In genomic region chr7:78440476-78440875, GRCm38 (mm10) we compare ENCODE assay signal across 25 mouse cellular contexts.
"Had no signal": no experiment of that assay in that cellular context is flagged by ENCODE, and none has a peak within 500 bp of the region (broad histone marks: within the 10 kb centered on the region; RNA-seq: fewer than 3 reads in every experiment).

No protein-coding gene starts in this region.

- ATAC-seq: inflammation-experienced regulatory T-cells, adult 6 months; intestine, embryonic 15.5 days; intestine, postnatal 0 days had no signal

- H3K4me3 ChIP-seq: heart, adult 2 months; heart, embryonic 13.5 days; heart, embryonic 15.5 days; hindbrain, embryonic 10.5 days; hindbrain, embryonic 12.5 days; intestine, embryonic 15.5 days; left cerebral cortex, adult 2 months; limb, embryonic 10.5 days; limb, embryonic 12.5 days; liver, embryonic 13.5 days had no signal

- H3K9me3 ChIP-seq: heart, embryonic 13.5 days; heart, embryonic 15.5 days; hindbrain, embryonic 10.5 days; hindbrain, embryonic 12.5 days; intestine, embryonic 15.5 days; limb, embryonic 10.5 days; limb, embryonic 12.5 days; liver, embryonic 13.5 days had no signal

- DNase-seq: gastrocnemius, postnatal 14 days; gastrocnemius, postnatal 36 days; heart, adult 2 months; heart, postnatal 14 days; heart, postnatal 4 days; kidney, adult 18-20 months; kidney, adult 8-10 months; kidney, postnatal 10 days; kidney, postnatal 25 days; kidney, postnatal 4 days; liver; liver, embryonic 13.5 days had no signal

- H3K4me1 ChIP-seq: heart, embryonic 13.5 days; heart, embryonic 15.5 days; hindbrain, embryonic 10.5 days; hindbrain, embryonic 12.5 days; intestine, embryonic 15.5 days; limb, embryonic 10.5 days; limb, embryonic 12.5 days; liver, embryonic 13.5 days had no signal

- H3K36me3 ChIP-seq: heart, embryonic 13.5 days; heart, embryonic 15.5 days; hindbrain, embryonic 10.5 days; hindbrain, embryonic 12.5 days; intestine, embryonic 15.5 days; limb, embryonic 10.5 days; limb, embryonic 12.5 days; liver, embryonic 13.5 days had no signal

- H3K27ac ChIP-seq: heart, adult 2 months; heart, embryonic 13.5 days; heart, embryonic 15.5 days; hindbrain, embryonic 10.5 days; hindbrain, embryonic 12.5 days; hindbrain, embryonic 14.5 days; intestine, embryonic 15.5 days; left cerebral cortex, adult 2 months; limb, embryonic 10.5 days; limb, embryonic 12.5 days; liver, embryonic 13.5 days had no signal

- H3K9ac ChIP-seq: heart, embryonic 13.5 days; heart, embryonic 15.5 days; hindbrain, embryonic 12.5 days; hindbrain, embryonic 14.5 days; intestine, embryonic 15.5 days; limb, embryonic 12.5 days; liver, embryonic 13.5 days had no signal

- H3K27me3 ChIP-seq: heart, embryonic 13.5 days; heart, embryonic 15.5 days; hindbrain, embryonic 12.5 days; intestine, embryonic 15.5 days; limb, embryonic 12.5 days; liver, embryonic 13.5 days had no signal

- H3K4me2 ChIP-seq: heart, embryonic 11.5 days; heart, embryonic 13.5 days; heart, embryonic 15.5 days; hindbrain, embryonic 12.5 days; hindbrain, embryonic 14.5 days; intestine, embryonic 15.5 days; limb, embryonic 12.5 days; liver, embryonic 11.5 days; liver, embryonic 13.5 days had no signal
